Mouse (Mus musculus) lung, postnatal 0 days (tissue): ENCODE measurements around the gene Dao.

Source experiments
- CTCF ChIP-seq: IDR thresholded peaks from 2 replicates; pipeline ENCODE4 v1.5.1; 2016; ENCODE audit warnings: antibody characterized with exemption, mild to moderate bottlenecking
- EP300 ChIP-seq: IDR thresholded peaks from 2 replicates; pipeline ENCODE4 v1.6.1; 2016; ENCODE audit warnings: antibody characterized with exemption, mild to moderate bottlenecking, control low read depth

GRCm38 (mm10) chr5:113966452-113967150 is 36.9 kb upstream of the Dao start:
- TF ChIP-seq CTCF (no peak), EP300 (no peak)
